Mouse (Mus musculus) liver, adult 2 months (tissue): ENCODE results near the gene Plau.

Experiments used
- CTCF ChIP-seq: fragments of 200-500 bp; IDR thresholded peaks from 2 replicates; pipeline ENCODE4 v1.5.1; 2011; ENCODE audit warnings: low read depth, low read length, control low read depth
- POLR2A ChIP-seq: fragments of 200-500 bp; IDR thresholded peaks from 2 replicates; pipeline ENCODE4 v1.6.1; 2011; ENCODE audit warnings: low read length, control low read depth; ENCODE audit not compliant: insufficient read depth; ENCODE audit errors: extremely low read depth

DNA sequence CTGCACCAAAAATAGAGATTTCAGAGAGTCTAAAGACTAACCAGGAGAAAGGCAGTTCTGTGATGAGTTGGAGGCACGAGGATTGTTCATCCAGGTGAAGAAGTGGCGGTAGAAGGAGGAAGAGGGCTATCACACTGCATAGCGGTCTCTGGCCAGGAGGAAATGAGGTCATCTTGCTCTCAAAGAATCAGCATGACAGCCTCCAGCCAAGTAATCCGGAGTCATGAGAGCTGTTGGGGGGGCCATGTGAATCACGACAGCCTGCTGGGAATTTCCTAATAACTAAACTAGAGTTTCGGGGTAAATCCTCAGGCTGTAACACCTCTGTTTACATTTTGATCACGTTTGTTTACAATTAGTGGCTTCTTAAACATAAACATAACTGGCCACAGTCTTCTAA is 2.3 kb upstream of the Plau start:
- TF ChIP-seq POLR2A, result no peak
- no peak for TF ChIP-seq CTCF
